Mouse (Mus musculus) spleen, adult 18-20 months (tissue): ENCODE data around the gene Bclaf1.

ENCODE experiments used
- DNase-seq, 2 experiments: peaks; one replicate each; pipeline ENCODE4 v3.0.0; 2022; ENCODE audit warnings: mixed read lengths in 2 of 2

The Bclaf1 gene

GRCm38 (mm10) chr10:20317466-20317865, 5.2 kb downstream of the Bclaf1 start:
- no peak for DNase-seq

GRCm38 (mm10) chr10:20326226-20326625, 14.0 kb downstream of the Bclaf1 start:
- DNase-seq: no peak

GRCm38 (mm10) chr10:20331262-20331661, 19.0 kb downstream of the Bclaf1 start:
- DNase-seq: no peak

GRCm38 (mm10) chr10:20337872-20338271, 25.6 kb downstream of the Bclaf1 start:
- DNase-seq: no peak

- no peak for DNase-seq
Measured at GRCm38 (mm10) chr10:20345736-20346135, 33.5 kb downstream of the Bclaf1 start.

GRCm38 (mm10) chr10:20347285-20348214, 35.3 kb downstream of the Bclaf1 start, which contains the start of gene Mtfr2:
Mtfr2 (plus strand) TSS chr10:20347770.
- peak; percentile 84 to 88 for DNase-seq

- no peak for DNase-seq
Measured at GRCm38 (mm10) chr10:20348894-20349293, 36.6 kb downstream of the Bclaf1 start.

GRCm38 (mm10) chr10:20361542-20362449, 49.5 kb downstream of the Bclaf1 start:
- DNase-seq: no peak

- DNase-seq: no peak
Measured at GRCm38 (mm10) chr10:20362450-20363118, 50.3 kb downstream of the Bclaf1 start.

- no peak for DNase-seq
Measured at GRCm38 (mm10) chr10:20372046-20372445, 59.8 kb downstream of the Bclaf1 start.

- no peak for DNase-seq
Measured at GRCm38 (mm10) chr10:20377621-20378020, 65.4 kb downstream of the Bclaf1 start.

GRCm38 (mm10) chr10:20379071-20379735, 66.9 kb downstream of the Bclaf1 start:
- DNase-seq: no peak

- no peak for DNase-seq
Measured at GRCm38 (mm10) chr10:20380798-20381197, 68.5 kb downstream of the Bclaf1 start.

GRCm38 (mm10) chr10:20381352-20381751, 69.1 kb downstream of the Bclaf1 start:
- no peak for DNase-seq

GRCm38 (mm10) chr10:20382807-20383419, 70.6 kb downstream of the Bclaf1 start:
- no peak for DNase-seq

- DNase-seq: no peak
Measured at GRCm38 (mm10) chr10:20390568-20390967, 78.3 kb downstream of the Bclaf1 start.
